Mouse (Mus musculus) bone marrow, adult 2 months (tissue): ENCODE data around the gene Hsd3b7. TPM values are rescaled to one million over a fixed set of nuclear protein-coding genes. Genes with fewer than 3 reads are reported as not detected.

Experiments
- H3K27ac ChIP-seq: fragments of 200-500 bp; 2 replicates; pipeline ENCODE4 v1.5.1; 2012; ENCODE audit warnings: low read depth, mild to moderate bottlenecking, control low read depth, inconsistent platforms, low read length; ENCODE audit not compliant: control insufficient read depth, poor library complexity, insufficient read depth
- H3K4me1 ChIP-seq: fragments of 200-500 bp; 2 replicates; pipeline ENCODE4 v1.6.1; 2011; ENCODE audit warnings: low read length; ENCODE audit not compliant: control insufficient read depth, insufficient read depth
- H3K4me3 ChIP-seq: fragments of 200-500 bp; replicated peaks from 2 replicates; pipeline ENCODE3; 2011; ENCODE audit warnings: mild to moderate bottlenecking, low read depth, low read length, control low read depth; ENCODE audit not compliant: control insufficient read depth
- CTCF ChIP-seq: fragments of 200-500 bp; IDR thresholded peaks from 2 replicates; pipeline ENCODE4 v1.5.1; 2011; ENCODE audit warnings: low read length, control low read depth; ENCODE audit not compliant: control insufficient read depth, insufficient read depth
- POLR2A ChIP-seq: fragments of 200-500 bp; IDR thresholded peaks from 2 replicates; pipeline ENCODE4 v1.6.1; 2011; ENCODE audit warnings: low read depth, mild to moderate bottlenecking, control low read depth, low read length, borderline replicate concordance; ENCODE audit not compliant: control insufficient read depth
- WGBS: fragments of 180-500 bp; shearing (Covaris S2); methylation state at CpG from one replicate; pipeline ENCODE4 v1.1.7; 2018; 5-methylcytosine and 5-hydroxymethylcytosine counted together
- polyA plus RNA-seq: library from polyadenylated mRNA; stranded (reverse); fragments of >200 nt; gene quantifications from 2 replicates; pipeline ENCODE4 v1.2.4, GENCODE M21; 2011; ENCODE audit warnings: low replicate concordance; ENCODE audit not compliant: missing spikeins, insufficient read depth, insufficient read length

The Hsd3b7 gene
- polyA plus RNA-seq, 1 experiment, result 23.4 TPM

- H3K4me3 ChIP-seq, result peak overlapping the region; percentile 81
- 2% methylated on average over 58 of the region's 66 CpGs for WGBS
- H3K4me1 ChIP-seq, result no peaks in the 10 kb centered on the region
- peak overlapping the region; percentile 90; the same call in 1 of the 2 replicates for H3K27ac ChIP-seq
- TF ChIP-seq CTCF (no peak), POLR2A (no peak)
These were observed 22.7 kb upstream of the Hsd3b7 start for GRCm38 (mm10) chr7:127777474-127778266.

- TF ChIP-seq CTCF (no peak), POLR2A (no peak)
- H3K4me1 ChIP-seq, result no peaks in the 10 kb centered on the region
- H3K4me3 ChIP-seq, result no peak overlapping the region
- H3K27ac ChIP-seq, result no peak overlapping the region
- 78% methylated on average over 4 of the region's 4 CpGs for WGBS
These were observed 22.1 kb upstream of the Hsd3b7 start for GRCm38 (mm10) chr7:127778350-127778749.

- Histone ChIP-seq H3K4me3 (no peak within 1 kb of the TSS), H3K27ac (no peak within 1 kb of the TSS), H3K4me1 (no peaks in the 10 kb centered on the region)
- whole genome bisulfite sequencing, result 93% methylated on average over 7 of the region's 7 CpGs
- TF ChIP-seq POLR2A (no peak), CTCF (no peak)
These were observed 15.1 kb upstream of the Hsd3b7 start, which contains the start of gene Gm49388 for GRCm38 (mm10) chr7:127785308-127785707. Gene Gm49388, plus strand, starts transcription at chr7:127785608.

GRCm38 (mm10) chr7:127797076-127797845 is 3.1 kb upstream of the Hsd3b7 start:
- no peak overlapping the region for H3K4me3 ChIP-seq
- 91% methylated on average over 23 of the region's 23 CpGs for WGBS
- TF ChIP-seq POLR2A (no peak), CTCF (no peak)
- H3K27ac ChIP-seq, result no peak overlapping the region
- no peaks in the 10 kb centered on the region for H3K4me1 ChIP-seq

- Histone ChIP-seq H3K27ac (no peak overlapping the region), H3K4me3 (no peak overlapping the region), H3K4me1 (no peaks in the 10 kb centered on the region)
- no peak for TF ChIP-seq CTCF
- no peak for TF ChIP-seq POLR2A
- 82% methylated on average over 4 of the region's 4 CpGs for WGBS
These were observed 1.8 kb upstream of the Hsd3b7 start for GRCm38 (mm10) chr7:127798591-127798990.

- H3K27ac ChIP-seq, result no peak overlapping the region
- no peak overlapping the region for H3K4me3 ChIP-seq
- WGBS, result 88% methylated on average over 13 of the region's 13 CpGs
- no peak for TF ChIP-seq CTCF
- no peak for TF ChIP-seq POLR2A
- H3K4me1 ChIP-seq, result peaks cover under 1% of the 10 kb centered on the region; the same call in 1 of the 2 replicates
These were observed 1.2 kb upstream of the Hsd3b7 start for GRCm38 (mm10) chr7:127799211-127799610.

- 39% methylated on average over 1 of the region's 1 CpGs for WGBS
- H3K27ac ChIP-seq, result no peak overlapping the region
These were observed 666 bp upstream of the Hsd3b7 start for GRCm38 (mm10) chr7:127799738-127800137.

GRCm38 (mm10) chr7:127801010-127801621 is 712 bp downstream of the Hsd3b7 start:
- no peak for TF ChIP-seq POLR2A
- no peak for TF ChIP-seq CTCF
- Histone ChIP-seq H3K27ac (no peak overlapping the region), H3K4me1 (peaks cover 2% of the 10 kb centered on the region; the same call in 1 of the 2 replicates), H3K4me3 (peak overlapping the region; percentile 8)
- WGBS, result 65% methylated on average over 8 of the region's 8 CpGs

More at GRCm38 (mm10) chr7:127799738-127800137, 666 bp upstream of the Hsd3b7 start:
- no peak for TF ChIP-seq CTCF
- TF ChIP-seq POLR2A, result no peak
- Histone ChIP-seq H3K4me3 (no peak overlapping the region), H3K4me1 (peaks cover 2% of the 10 kb centered on the region; the same call in 1 of the 2 replicates)
